Mouse (Mus musculus) neural tube, embryonic 15.5 days (tissue): ENCODE data around the gene Tm2d1. TPM values are rescaled to one million over a fixed set of nuclear protein-coding genes. Genes with fewer than 3 reads are reported as not detected.

Experiments used
- ATAC-seq: fragments of 200-750 bp; cut with Nextera tagmentation; 2 replicates; pipeline ENCODE4 v1.8.0; 2017; ENCODE audit warnings: mild to moderate bottlenecking, moderate TSS enrichment, moderate library complexity; ENCODE audit not compliant: low FRiP score
- H3K27ac ChIP-seq: fragments of 300-500 bp; sonication (generic); replicated peaks from 2 replicates; pipeline ENCODE4 v1.5.1; 2015; ENCODE audit warnings: mild to moderate bottlenecking, inconsistent platforms
- H3K27me3 ChIP-seq: fragments of 300-500 bp; sonication (generic); replicated peaks from 2 replicates; pipeline ENCODE4 v1.6.1; 2015; ENCODE audit warnings: inconsistent platforms
- H3K36me3 ChIP-seq: fragments of 300-500 bp; sonication (generic); 2 replicates; pipeline ENCODE4 v1.6.1; 2015; ENCODE audit warnings: inconsistent platforms
- H3K4me1 ChIP-seq: fragments of 300-500 bp; sonication (generic); 2 replicates; pipeline ENCODE4 v1.6.1; 2015; ENCODE audit warnings: inconsistent platforms
- H3K4me2 ChIP-seq: fragments of 300-500 bp; sonication (generic); 2 replicates; pipeline ENCODE4 v1.6.1; 2015; ENCODE audit warnings: inconsistent platforms, mild to moderate bottlenecking, moderate library complexity
- H3K4me3 ChIP-seq: fragments of 300-500 bp; sonication (generic); replicated peaks from 2 replicates; pipeline ENCODE4 v1.5.1; 2015; ENCODE audit warnings: mild to moderate bottlenecking, inconsistent platforms
- H3K9ac ChIP-seq: fragments of 300-500 bp; sonication (generic); replicated peaks from 2 replicates; pipeline ENCODE4 v1.6.1; 2015; ENCODE audit warnings: mild to moderate bottlenecking, inconsistent platforms
- H3K9me3 ChIP-seq: fragments of 300-500 bp; sonication (generic); replicated peaks from 2 replicates; pipeline ENCODE4 v1.6.1; 2016; ENCODE audit warnings: inconsistent platforms
- WGBS: fragments of 180-500 bp; shearing (Covaris S2); methylation state at CpG from one replicate; pipeline ENCODE4 v1.1.7; 2015; ENCODE audit warnings: mixed read lengths; 5-methylcytosine and 5-hydroxymethylcytosine counted together
- polyA plus RNA-seq: library from polyadenylated mRNA; unstranded; fragments of >200 nt; fragmentation: Nextera tagmentation; extraction: Ambion mirVana; gene quantifications from 2 replicates; pipeline ENCODE4 v1.2.1, GENCODE M21; 2015

The Tm2d1 gene
- polyA plus RNA-seq, 1 experiment from 2014 or later = 151 TPM

- WGBS = 66% methylated on average over 4 of the region's 4 CpGs
- Histone ChIP-seq H3K4me2 (no peak overlapping the region), H3K4me1 (no peaks in the 10 kb centered on the region), H3K27me3 (no peaks in the 10 kb centered on the region), H3K36me3 (peaks cover 9% of the 10 kb centered on the region), H3K9me3 (no peaks in the 10 kb centered on the region), H3K9ac (no peak overlapping the region), H3K27ac (no peak overlapping the region), H3K4me3 (no peak overlapping the region)
- ATAC-seq = no peak
Measured at GRCm38 (mm10) chr4:98375401-98375800, 7.7 kb downstream of the Tm2d1 start.

DNA sequence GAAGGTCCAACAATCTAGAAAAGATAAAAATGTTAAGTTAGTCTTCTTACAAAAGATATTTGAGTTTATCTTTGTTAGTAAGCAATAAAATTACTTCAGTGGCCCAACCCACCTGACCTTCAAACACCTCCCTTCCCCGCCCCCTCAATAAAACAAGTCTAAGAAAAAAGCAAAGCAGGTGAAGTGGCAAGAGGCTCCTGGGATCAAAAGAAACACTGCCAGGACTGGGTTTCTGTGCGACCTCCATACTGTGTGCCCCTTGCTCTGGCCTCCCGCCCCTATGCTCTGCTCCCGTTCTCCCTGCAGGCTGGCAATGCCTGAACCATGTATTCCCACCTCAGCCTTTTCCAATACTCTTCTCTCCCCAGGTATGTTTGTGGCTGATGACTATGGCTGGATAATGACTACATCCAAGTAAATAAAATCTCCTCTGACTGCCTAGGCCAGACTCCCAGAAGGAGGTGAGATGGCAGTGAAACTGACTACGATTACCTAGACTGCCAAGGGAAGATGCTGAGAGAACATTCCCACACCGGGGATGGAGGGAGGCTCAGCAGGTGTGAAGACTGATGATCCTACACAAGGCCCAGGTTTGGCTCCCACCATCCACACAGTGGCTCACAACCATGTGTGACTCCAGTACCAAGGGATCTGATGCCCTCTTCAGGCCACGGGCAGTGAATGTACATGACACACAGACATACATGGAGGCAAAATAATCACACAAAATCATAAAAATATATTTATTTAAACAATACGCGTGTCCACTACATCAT, 24.9 kb downstream of the Tm2d1 start:
- Histone ChIP-seq H3K27ac (no peak overlapping the region), H3K4me3 (no peak overlapping the region), H3K27me3 (no peaks in the 10 kb centered on the region), H3K9ac (no peak overlapping the region), H3K9me3 (no peaks in the 10 kb centered on the region), H3K36me3 (peaks cover 23% of the 10 kb centered on the region), H3K4me1 (no peaks in the 10 kb centered on the region), H3K4me2 (no peak overlapping the region)
- ATAC-seq = no peak
- 83% methylated on average over 9 of the region's 9 CpGs for WGBS

DNA sequence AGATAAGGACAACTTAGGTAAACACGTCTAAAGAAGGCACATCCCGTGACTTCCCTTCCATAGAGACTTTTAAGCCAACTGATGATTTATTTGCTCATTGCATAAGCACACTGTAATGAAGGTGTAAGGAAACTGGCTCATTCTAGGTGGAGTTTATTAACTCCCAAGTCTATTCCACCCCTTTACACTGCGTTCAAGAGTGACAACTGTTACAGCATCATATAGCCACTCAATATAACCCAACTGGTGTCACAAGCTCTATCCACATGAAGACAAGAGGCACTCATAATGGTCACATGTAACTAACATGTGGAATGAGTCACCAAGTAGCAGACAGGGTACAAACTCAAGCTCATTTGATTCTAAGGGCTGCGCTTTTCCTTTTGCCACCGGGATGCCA, 34.5 kb downstream of the Tm2d1 start:
- Histone ChIP-seq H3K9ac (no peak overlapping the region), H3K4me2 (no peak overlapping the region), H3K27ac (no peak overlapping the region), H3K9me3 (no peaks in the 10 kb centered on the region), H3K4me1 (0 out of 2 replicates have a peak, but pooled peaks cover 6% of the 10 kb centered on the region), H3K4me3 (no peak overlapping the region), H3K36me3 (peaks cover 4% of the 10 kb centered on the region; the same call in 1 of the 2 replicates), H3K27me3 (no peaks in the 10 kb centered on the region)
- ATAC-seq = peak; percentile 58; the same call in 1 of the 2 replicates
- 83% methylated on average over 5 of the region's 5 CpGs for WGBS

DNA sequence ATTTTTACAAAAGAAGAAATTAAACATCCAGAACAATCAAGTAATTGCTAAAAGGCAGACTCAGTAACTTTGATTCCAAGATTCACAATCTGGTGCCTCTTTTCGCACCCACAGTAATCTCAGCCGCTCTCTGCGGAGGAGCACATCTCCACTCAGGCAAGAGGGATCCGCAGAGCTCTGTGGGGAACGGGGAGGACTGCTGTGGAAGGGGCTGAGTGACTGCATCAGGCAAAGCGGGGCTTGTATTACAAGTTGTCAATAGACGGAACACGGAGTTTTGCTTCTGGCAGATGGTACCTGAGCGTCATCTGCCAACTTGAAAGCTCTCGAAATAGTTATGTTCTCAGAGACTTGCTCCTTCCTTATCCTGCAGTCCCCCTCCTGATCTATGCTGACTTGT, 37.3 kb downstream of the Tm2d1 start:
- 92% methylated on average over 10 of the region's 10 CpGs for WGBS
- Histone ChIP-seq H3K4me3 (no peak overlapping the region), H3K27ac (no peak overlapping the region), H3K9ac (no peak overlapping the region), H3K4me2 (no peak overlapping the region), H3K4me1 (0 out of 2 replicates have a peak, but pooled peaks cover 6% of the 10 kb centered on the region), H3K36me3 (no peaks in the 10 kb centered on the region), H3K27me3 (no peaks in the 10 kb centered on the region), H3K9me3 (no peaks in the 10 kb centered on the region)
- no peak for ATAC-seq

GRCm38 (mm10) chr4:98339992-98340564, 43.0 kb downstream of the Tm2d1 start:
- Histone ChIP-seq H3K27ac (no peak overlapping the region), H3K4me3 (no peak overlapping the region), H3K9ac (no peak overlapping the region), H3K36me3 (no peaks in the 10 kb centered on the region), H3K4me1 (peaks cover 5% of the 10 kb centered on the region; the same call in 1 of the 2 replicates), H3K27me3 (no peaks in the 10 kb centered on the region), H3K9me3 (no peaks in the 10 kb centered on the region), H3K4me2 (no peak overlapping the region)
- WGBS = 83% methylated on average over 10 of the region's 10 CpGs
- ATAC-seq = no peak

DNA sequence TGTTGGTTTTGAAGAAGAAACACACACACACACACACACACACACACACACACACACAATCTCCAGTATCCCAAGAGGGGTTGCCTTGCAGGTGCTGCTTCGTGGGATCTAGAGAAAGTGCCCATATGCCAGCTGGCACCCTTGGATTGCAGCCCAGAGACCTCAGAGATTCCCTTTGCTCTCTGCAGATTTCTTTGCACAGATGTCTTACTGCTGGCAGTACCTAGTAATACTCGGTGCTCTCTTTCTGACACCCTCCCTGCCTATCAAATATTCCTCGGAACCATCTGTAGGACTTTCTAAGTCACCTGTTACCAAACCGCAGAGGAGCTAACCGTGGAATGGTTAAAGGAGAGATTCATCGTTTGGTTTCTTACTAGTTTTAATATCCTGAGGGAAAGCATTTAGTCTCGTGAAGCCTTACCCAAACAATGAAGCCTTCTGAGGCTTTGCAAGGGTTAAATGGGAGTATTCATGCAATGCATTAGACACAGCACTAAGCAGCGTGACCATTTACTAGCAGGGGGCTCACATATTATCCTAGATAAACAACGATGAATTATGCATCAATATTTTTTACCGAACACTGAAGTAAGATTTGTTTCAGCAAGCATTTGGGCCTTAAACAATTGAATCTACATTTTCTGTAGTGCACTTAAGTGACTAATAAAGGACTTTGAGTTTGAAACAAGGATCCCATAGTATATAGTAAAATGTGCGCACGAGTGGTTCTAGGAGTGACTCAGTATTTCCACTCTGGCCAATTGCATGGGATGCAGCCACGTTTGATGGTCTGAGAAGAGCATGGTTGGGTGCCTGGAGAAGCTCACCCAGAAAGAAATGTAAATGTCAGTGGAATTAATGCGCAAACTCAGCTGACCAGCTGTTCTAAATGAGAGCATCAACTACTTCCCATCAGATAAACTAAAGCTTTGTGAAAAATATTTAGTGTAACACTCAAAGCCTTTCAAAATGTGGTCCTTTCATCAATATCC, 44.2 kb downstream of the Tm2d1 start:
- H3K27ac ChIP-seq = no peak overlapping the region

DNA sequence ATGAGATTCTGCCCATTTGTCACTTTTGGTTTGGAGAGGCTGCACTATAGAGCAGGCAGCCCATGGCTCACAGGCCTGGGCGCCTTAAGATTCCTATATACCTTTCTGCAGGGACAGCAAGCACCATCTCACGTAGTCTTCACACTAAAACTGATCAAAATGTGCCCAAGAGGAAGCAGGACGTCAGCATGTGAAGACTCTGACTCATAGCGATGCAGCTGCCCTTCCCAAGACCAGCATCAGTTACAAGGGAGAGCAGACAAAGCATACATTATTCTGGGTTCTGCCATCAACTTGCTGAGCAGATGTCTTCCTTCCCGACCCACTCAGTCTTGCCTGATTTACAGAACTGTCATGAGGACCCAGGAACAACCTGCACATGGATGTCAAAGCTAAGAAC, 45.9 kb downstream of the Tm2d1 start:
- Histone ChIP-seq H3K4me1 (peaks cover 5% of the 10 kb centered on the region; the same call in 1 of the 2 replicates), H3K4me3 (no peak overlapping the region), H3K4me2 (no peak overlapping the region), H3K9ac (no peak overlapping the region), H3K36me3 (no peaks in the 10 kb centered on the region), H3K9me3 (no peaks in the 10 kb centered on the region), H3K27ac (no peak overlapping the region), H3K27me3 (no peaks in the 10 kb centered on the region)
- ATAC-seq = no peak
- WGBS = 60% methylated on average over 5 of the region's 5 CpGs

More for the DNA sequence above, 44.2 kb downstream of the Tm2d1 start:
- Histone ChIP-seq H3K4me3 (no peak overlapping the region), H3K4me2 (no peak overlapping the region), H3K9me3 (no peaks in the 10 kb centered on the region), H3K4me1 (peaks cover 5% of the 10 kb centered on the region; the same call in 1 of the 2 replicates), H3K27me3 (no peaks in the 10 kb centered on the region), H3K9ac (no peak overlapping the region), H3K36me3 (no peaks in the 10 kb centered on the region)
- 41% methylated on average over 14 of the region's 14 CpGs for WGBS
- no peak for ATAC-seq

DNA sequence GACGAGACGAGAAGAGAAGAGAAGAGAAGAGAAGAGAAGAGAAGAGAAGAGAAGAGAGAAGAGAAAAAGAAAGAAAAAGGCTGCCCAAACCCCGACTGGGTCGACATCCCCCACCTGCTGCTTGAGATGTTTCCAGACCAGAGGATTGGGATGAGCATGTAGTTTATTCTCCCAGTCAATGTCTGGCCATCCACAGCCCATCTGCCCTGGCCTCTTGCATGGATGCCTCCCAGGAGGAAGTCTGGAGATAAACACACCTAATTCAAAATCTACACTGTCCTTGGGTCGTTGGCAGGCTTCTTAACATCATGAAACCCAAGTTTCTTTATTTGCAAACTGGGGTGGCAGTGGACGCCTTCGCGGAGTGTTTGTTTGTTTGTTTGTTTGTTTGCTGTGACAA, 47.4 kb downstream of the Tm2d1 start:
- H3K4me3 ChIP-seq = no peak overlapping the region
- H3K4me2 ChIP-seq = no peak overlapping the region
- no peak for ATAC-seq
- no peak overlapping the region for H3K9ac ChIP-seq
- no peak overlapping the region for H3K27ac ChIP-seq
- no peaks in the 10 kb centered on the region for H3K9me3 ChIP-seq
- no peaks in the 10 kb centered on the region for H3K27me3 ChIP-seq
- WGBS = 81% methylated on average over 8 of the region's 8 CpGs
- peaks cover 5% of the 10 kb centered on the region; the same call in 1 of the 2 replicates for H3K4me1 ChIP-seq
- H3K36me3 ChIP-seq = no peaks in the 10 kb centered on the region

DNA sequence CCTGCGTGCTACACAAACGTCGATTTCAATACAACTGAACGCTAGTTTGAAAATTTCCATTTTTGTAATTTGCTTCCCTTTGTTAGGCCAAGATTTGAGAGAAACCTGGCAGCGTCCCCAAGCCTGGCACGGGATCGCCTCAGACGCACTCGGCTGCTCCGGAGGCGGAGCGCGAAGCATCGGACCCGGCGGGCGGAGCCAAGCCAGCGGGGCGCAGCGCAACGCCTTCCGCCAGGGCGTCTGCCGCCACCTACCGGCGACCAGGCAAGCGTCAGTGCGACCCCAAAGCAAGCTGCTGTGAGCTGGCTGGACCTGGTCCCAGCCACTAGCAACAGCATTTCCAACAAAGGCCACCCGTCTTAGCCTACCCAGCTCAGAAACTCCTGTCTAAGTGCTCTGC, 60.9 kb downstream of the Tm2d1 start:
- H3K27ac ChIP-seq = peak overlapping the region; percentile 86
- peak; percentile 94 for ATAC-seq
- H3K9ac ChIP-seq = peak overlapping the region; percentile 58
- H3K27me3 ChIP-seq = no peaks in the 10 kb centered on the region; the same call in 1 of the 2 replicates
- H3K4me1 ChIP-seq = peaks cover 16% of the 10 kb centered on the region
- H3K4me2 ChIP-seq = peak overlapping the region; percentile 83
- under 1% methylated on average over 29 of the region's 29 CpGs for WGBS
- no peaks in the 10 kb centered on the region for H3K36me3 ChIP-seq
- H3K4me3 ChIP-seq = peak overlapping the region; percentile 44
- H3K9me3 ChIP-seq = no peaks in the 10 kb centered on the region

DNA sequence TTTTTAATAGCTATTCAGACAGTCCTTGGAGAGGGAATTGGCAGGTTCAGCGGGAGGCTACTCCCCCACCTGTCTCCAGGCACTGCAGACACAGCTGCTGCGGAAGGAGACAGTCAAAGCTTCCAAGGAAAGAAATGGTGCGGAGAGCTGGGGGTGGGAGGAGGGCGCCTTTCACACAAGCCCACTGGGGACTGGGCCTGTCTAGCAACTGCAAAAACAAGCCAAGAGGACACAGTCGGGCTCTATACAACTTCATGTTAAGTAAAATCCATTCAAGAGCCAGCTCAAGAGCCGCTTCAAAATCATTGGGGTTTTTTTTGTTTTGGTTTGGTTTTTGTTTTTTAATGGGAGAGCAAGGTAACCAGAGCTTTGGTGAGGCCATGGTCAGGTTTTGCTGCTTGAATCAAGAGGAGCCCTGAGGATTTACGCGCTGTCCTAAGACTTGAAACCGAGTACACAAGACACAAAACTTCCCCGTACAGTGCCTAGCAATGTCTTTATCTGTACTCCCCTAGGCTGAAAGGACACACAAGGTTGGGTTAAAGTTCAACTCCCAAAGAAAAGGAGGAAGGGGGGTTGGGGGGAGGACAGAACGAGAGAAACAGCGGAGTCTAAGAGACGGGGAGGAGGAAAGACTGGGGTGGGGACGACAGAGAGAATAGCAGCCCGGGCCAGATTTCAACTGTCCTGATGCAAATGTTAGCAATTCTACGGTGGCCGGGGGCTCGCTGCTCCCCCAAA, 61.6 kb downstream of the Tm2d1 start:
- Histone ChIP-seq H3K4me1 (peaks cover 16% of the 10 kb centered on the region), H3K9ac (peak overlapping the region; percentile 58), H3K27ac (peak overlapping the region; percentile 86), H3K4me2 (peak overlapping the region; percentile 83), H3K9me3 (no peaks in the 10 kb centered on the region), H3K27me3 (no peaks in the 10 kb centered on the region; the same call in 1 of the 2 replicates), H3K36me3 (no peaks in the 10 kb centered on the region), H3K4me3 (peak overlapping the region; percentile 44)
- WGBS = 2% methylated on average over 18 of the region's 18 CpGs
- ATAC-seq = peak; percentile 75

GRCm38 (mm10) chr4:98318769-98319168, 64.3 kb downstream of the Tm2d1 start:
- 75% methylated on average over 3 of the region's 3 CpGs for WGBS
- no peaks in the 10 kb centered on the region for H3K36me3 ChIP-seq
- no peak overlapping the region for H3K4me2 ChIP-seq
- peaks cover 16% of the 10 kb centered on the region for H3K4me1 ChIP-seq
- H3K9ac ChIP-seq = no peak overlapping the region
- no peak overlapping the region for H3K4me3 ChIP-seq
- no peaks in the 10 kb centered on the region; the same call in 1 of the 2 replicates for H3K27me3 ChIP-seq
- H3K27ac ChIP-seq = no peak overlapping the region
- no peaks in the 10 kb centered on the region for H3K9me3 ChIP-seq
- ATAC-seq = no peak
